Mouse (Mus musculus): ENCODE measurements around the gene Ndufaf8.

The Ndufaf8 gene

GRCm38 (mm10) chr11:120136195-120136594 lies 37.5 kb downstream of the Ndufaf8 start:
- DNase-seq (ENCODE audit: low spot score), result no peak

DNA sequence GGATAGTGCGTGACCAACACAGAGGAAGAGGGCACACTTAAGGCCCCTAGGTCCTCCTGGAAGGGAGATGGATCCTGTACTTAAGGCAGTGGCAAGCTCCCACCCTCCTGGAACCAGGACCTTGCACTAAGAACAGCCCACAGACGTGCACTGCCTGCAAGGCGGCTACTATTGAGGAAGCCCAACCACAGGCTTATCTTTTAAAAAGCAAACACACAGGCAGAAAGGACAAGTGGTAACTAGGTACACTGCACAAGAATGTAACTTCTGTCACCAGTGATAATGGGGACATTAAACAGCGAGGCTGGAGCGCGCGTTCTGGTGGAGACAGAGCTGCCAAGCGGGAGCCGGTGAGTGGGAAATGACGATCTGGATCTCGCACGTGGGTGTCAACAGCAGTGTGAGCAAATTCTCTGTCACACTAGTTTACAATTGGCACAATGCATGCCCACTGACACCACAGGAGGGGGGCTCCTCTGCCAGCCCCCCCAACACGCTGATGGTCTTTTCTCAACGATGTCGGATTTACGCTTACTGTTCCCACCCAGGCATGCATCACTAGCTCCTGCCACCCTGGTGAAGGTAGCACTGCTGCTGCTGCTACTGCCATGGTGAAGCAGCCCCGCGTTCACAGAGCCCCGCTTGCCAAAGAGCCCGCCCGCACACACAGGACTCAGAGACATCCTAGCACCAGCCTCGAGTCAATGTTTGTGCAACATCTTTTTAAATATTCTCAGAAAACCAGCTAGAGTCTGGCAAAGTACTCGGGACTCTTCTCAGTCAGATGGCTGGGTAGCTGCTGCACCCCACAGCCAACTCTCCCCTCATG lies 38.3 kb downstream of the Ndufaf8 start:
- peak; percentile 37 for DNase-seq (ENCODE audit: low spot score)

DNA sequence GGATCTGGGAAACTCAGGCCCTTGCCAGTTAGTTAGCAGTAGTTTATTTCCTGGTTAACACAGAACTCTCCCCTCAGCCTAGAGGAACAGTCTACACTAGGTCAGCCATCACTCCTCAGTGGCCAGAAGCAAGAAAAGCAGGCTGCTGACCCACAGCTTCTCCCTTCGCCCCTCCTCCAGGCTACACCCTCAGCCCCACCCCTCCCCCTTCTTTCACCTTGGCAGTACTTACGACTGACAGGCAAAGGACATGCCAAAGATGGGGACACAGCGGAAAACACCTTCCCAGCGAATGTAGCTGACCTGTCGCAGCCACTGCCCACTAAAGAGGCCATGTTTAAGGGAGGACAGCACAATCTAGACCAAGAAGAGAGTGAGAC lies 38.9 kb downstream of the Ndufaf8 start:
- no peak for DNase-seq (ENCODE audit: low spot score)

GRCm38 (mm10) chr11:120139309-120139731 lies 40.6 kb downstream of the Ndufaf8 start:
- DNase-seq (ENCODE audit: low spot score), result no peak

GRCm38 (mm10) chr11:120140255-120140654 lies 41.5 kb downstream of the Ndufaf8 start:
- DNase-seq (ENCODE audit: low spot score), result no peak

DNA sequence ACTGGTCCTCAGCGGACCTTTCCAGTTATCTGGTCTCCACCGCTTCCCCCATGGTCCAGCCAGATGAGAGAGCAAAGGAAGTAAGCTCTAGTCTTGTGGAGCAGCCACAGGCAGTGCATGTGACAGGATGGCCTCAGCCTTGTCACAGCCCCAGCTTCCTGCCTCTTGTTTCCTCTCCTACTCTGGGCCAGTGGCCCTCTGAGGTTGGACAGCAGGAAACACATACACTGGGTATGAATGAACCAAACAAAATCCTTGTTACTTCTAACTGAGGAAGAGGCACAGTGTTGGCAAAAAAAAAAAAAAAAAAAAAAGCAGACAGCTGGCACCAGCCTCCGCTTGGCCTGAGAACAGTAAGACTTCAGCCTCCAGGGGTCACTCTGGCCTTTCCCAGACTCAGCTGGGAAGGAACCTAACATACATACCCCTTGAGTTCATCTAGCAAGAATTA lies 43.9 kb downstream of the Ndufaf8 start:
- no peak for DNase-seq (ENCODE audit: low spot score)

DNA sequence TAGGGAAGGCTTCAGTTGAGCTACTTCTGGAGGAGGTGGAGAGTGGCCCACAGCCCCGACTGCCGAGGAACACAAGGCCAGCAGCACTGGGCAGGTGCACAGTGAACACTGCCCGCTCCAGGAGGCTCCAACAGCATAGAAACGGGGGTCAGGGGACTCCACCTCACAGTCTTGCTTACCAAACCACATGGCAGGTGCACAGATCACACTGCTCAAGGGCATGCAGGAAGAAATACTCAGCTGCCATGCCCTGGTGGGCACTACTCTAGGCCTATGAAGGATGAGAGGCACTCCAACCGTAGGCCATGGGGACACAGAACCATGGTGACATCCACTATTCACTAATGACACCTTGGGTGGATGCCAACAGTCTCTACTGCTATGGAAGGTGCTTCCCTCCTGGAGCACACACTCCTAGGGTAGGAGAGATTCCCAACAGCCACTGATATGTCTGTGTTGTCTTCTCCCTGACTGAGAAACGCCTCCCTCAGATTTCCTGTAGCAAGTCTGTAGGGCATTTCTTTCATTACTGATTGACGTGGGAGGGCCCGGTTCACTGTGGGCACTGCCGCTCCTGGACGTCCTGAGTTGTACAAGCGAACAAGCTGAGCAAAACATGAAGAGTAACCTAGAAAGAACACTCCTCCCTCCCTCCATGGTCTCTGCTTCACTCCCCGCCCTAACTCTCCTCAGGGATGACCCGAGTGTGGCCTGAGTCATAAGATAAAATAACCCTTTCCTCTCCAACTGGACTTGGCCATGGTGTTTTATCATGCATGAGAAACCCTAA lies 45.2 kb downstream of the Ndufaf8 start:
- no peak for DNase-seq (ENCODE audit: low spot score)

DNA sequence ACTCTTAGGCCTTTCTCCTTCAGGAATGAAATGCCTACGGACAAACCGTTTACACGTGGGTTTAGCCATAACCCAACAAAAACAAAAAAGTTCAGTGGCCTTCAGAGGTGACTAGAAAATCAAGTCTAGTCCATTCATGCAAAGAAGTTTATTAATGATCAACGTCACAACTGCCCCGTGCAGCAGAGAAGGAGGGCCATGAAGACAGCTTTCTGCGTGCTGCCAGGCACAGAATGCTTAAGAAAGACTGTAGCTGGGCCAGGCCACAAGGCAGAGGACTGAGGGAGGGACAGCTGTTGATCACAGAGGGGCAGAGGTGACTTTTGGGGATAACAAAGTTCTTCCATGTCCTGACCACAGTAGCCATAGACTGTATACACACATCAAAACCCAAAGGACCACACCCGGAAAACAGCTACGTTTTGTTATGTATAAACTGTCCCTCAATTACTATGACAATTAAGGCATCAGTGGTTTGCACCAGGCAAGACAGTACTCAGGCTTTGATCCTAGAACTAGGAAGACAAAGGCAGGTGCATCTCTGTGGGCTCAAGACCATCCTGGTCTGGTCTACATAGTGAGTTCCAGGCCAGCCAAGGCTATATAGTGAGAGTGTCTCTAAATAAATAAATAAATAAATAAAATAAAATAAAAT lies 49.6 kb downstream of the Ndufaf8 start:
- no peak for DNase-seq (ENCODE audit: low spot score)

- DNase-seq (ENCODE audit: low spot score), result no peak
These were observed 50.9 kb downstream of the Ndufaf8 start for GRCm38 (mm10) chr11:120149510-120150200.

All from c-Kit-positive CD71-positive TER-119-positive erythroid progenitor cells, embryonic 14.5 days (primary cell).